Mouse (Mus musculus): Measurements from ENCODE around the gene Olfr137. TPM values are rescaled to one million over a fixed set of nuclear protein-coding genes. Genes with fewer than 3 reads are reported as not detected.

Olfr137 gene
- not detected in 2 replicates for polyA plus RNA-seq (2012; rRNA removed)

DNA sequence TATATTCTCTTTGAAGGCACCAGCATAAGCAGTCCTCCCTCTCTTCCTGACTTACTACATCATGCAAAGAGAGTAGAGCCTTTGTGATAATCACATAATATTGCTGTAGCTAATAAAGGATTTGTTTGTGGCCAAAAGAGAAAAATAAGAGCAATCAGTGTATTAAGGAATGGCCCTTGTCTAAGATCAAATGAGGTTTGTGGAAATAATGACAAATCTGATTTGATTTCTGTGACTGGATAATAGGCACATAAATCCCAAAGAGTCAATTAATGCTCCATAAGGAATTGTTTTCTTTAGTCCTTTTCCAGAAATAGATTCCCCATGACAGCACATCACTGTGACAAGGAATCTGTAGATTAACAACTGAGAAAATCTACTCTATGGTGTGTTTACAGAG, at the start of gene Olfr137:
Olfr137 (minus strand) TSS at position 101 of the 400 bp plus-strand sequence.

DNA sequence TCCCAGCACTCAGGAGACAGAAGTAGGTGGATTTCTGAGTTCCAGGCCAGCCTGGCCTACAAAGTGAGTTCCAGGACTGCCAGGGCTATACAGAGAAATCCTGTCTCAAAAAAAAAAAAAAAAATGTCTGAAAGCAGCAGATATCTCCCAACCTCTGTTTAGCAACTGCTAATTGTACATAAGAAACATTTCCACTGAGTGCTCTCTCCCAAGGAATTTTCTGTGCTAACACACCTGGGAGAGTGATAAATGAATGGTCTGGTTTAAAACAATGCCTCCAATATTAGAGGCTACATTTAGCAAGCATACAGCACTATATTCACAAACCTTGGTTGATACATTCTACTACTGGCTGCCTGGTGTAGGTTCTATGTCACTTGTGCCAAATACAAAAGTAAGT, 22.2 kb upstream of the Olfr137 start, which contains the start of gene Olfr136:
Olfr136 (plus strand) TSS at position 301 of the 400 bp plus-strand sequence.

DNA sequence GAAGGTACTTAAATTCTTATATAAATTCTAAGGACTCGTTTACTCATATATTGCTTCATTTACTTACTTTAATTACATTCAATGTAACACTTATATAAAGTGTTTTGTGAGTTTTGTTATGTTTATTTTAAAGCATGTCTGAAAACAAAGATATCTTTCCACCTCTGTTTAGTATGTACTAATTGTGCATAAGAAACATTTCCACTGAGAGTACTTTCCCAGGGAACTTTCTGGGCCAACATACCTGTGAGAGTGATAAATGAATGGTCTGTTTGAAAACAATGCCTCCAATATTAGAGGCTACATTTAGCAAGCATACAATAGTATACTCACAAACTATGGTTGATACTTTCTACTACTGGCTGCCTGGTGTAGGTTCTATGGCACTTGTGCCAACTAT, 46.6 kb downstream of the Olfr137 start, which contains the start of gene Olfr138:
Olfr138 (plus strand) TSS at position 301 of the 400 bp plus-strand sequence.

Other genes with a start within 250 kb of the Olfr137 start
- gene Olfr129, start 247.5 kb downstream of the Olfr137 start, polyA plus RNA-seq (2012; rRNA removed) = not detected in 2 replicates
- not detected in 2 replicates for gene Olfr130, start 243.6 kb downstream of the Olfr137 start, polyA plus RNA-seq (2012; rRNA removed)
- not detected in 2 replicates for gene Olfr131, start 218.9 kb downstream of the Olfr137 start, polyA plus RNA-seq (2012; rRNA removed)
- gene Olfr132, start 173.0 kb downstream of the Olfr137 start, polyA plus RNA-seq (2012; rRNA removed) = not detected in 2 replicates
- gene Olfr133, start 162.3 kb downstream of the Olfr137 start, polyA plus RNA-seq (2012; rRNA removed) = not detected in 2 replicates
- not detected in 2 replicates for gene Olfr134, start 136.2 kb downstream of the Olfr137 start, polyA plus RNA-seq (2012; rRNA removed)
- gene Olfr135, start 103.2 kb downstream of the Olfr137 start, polyA plus RNA-seq (2012; rRNA removed) = not detected in 2 replicates
- not detected in 2 replicates for gene Olfr138, start 46.5 kb downstream of the Olfr137 start, polyA plus RNA-seq (2012; rRNA removed)
- gene Olfr136, start 22.3 kb upstream of the Olfr137 start, polyA plus RNA-seq (2012; rRNA removed) = not detected in 2 replicates
- gene Esp36, start 112.6 kb upstream of the Olfr137 start, polyA plus RNA-seq (2012; rRNA removed) = not detected in 2 replicates
- gene Esp34, start 246.6 kb upstream of the Olfr137 start, polyA plus RNA-seq (2012; rRNA removed) = not detected in 2 replicates

Data from central nervous system, embryonic 11.5 days (tissue).